Mouse (Mus musculus) midbrain, embryonic 14.5 days (tissue): ENCODE measurements at regions not wholly inside any gene's neighbourhood (a gene's known extent, or its start where the extent isn't known, plus 50 kb on each side); places are given as distances from the start of the nearest gene placed in this dataset.

Source experiments
- ATAC-seq: fragments of 200-750 bp; cut with Nextera tagmentation; 2 replicates; pipeline ENCODE4 v1.8.0; 2017; ENCODE audit warnings: moderate number of reproducible peaks, moderate library complexity; ENCODE audit not compliant: low FRiP score, low TSS enrichment
- DNase-seq: peaks from one replicate; pipeline ENCODE4 v3.0.0-alpha.2; 2015
- H3K27ac ChIP-seq: fragments of 300-500 bp; sonication (generic); replicated peaks from 2 replicates; pipeline ENCODE4 v1.5.1; 2014; ENCODE audit warnings: mild to moderate bottlenecking, low read depth, low read length, moderate library complexity
- H3K27me3 ChIP-seq: fragments of 300-500 bp; sonication (generic); 2 replicates; pipeline ENCODE4 v1.6.1; 2014; ENCODE audit warnings: low read length, control low read depth, mixed read lengths; ENCODE audit not compliant: control insufficient read depth, insufficient read depth
- H3K36me3 ChIP-seq: fragments of 300-500 bp; sonication (generic); 2 replicates; pipeline ENCODE4 v1.6.1; 2014; ENCODE audit warnings: low read length, control low read depth; ENCODE audit not compliant: control insufficient read depth, insufficient read depth
- H3K4me1 ChIP-seq: fragments of 300-500 bp; sonication (generic); 2 replicates; pipeline ENCODE4 v1.6.1; 2014; ENCODE audit warnings: mild to moderate bottlenecking, antibody characterized with exemption, low read length, control low read depth; ENCODE audit not compliant: control insufficient read depth, insufficient read depth
- H3K4me2 ChIP-seq: fragments of 300-500 bp; sonication (generic); 2 replicates; pipeline ENCODE4 v1.6.1; 2014; ENCODE audit warnings: mild to moderate bottlenecking, low read length, moderate library complexity
- H3K4me3 ChIP-seq: fragments of 300-500 bp; sonication (generic); replicated peaks from 2 replicates; pipeline ENCODE4 v1.5.1; 2014; ENCODE audit warnings: low read depth, low read length
- H3K9ac ChIP-seq: fragments of 300-500 bp; sonication (generic); replicated peaks from 2 replicates; pipeline ENCODE4 v1.6.1; 2014; ENCODE audit warnings: mild to moderate bottlenecking, low read length, moderate library complexity
- H3K9me3 ChIP-seq: fragments of 300-500 bp; sonication (generic); 2 replicates; pipeline ENCODE4 v1.6.1; 2016; ENCODE audit warnings: low read length, control low read depth, mixed read lengths; ENCODE audit not compliant: control insufficient read depth
- WGBS: fragments of 180-500 bp; shearing (Covaris S2); extraction: QIAGEN DNeasy Blood & Tissue Kit; methylation state at CpG from one replicate; pipeline ENCODE4 v1.1.7; 2014; 5-methylcytosine and 5-hydroxymethylcytosine counted together

GRCm38 (mm10) chr2:116772569-116772968 lies 105.9 kb upstream of the Tmco5 start:
- Histone ChIP-seq H3K4me1 (no peaks in the 10 kb centered on the region), H3K36me3 (no peaks in the 10 kb centered on the region), H3K9ac (no peak overlapping the region), H3K27me3 (no peaks in the 10 kb centered on the region), H3K9me3 (no peaks in the 10 kb centered on the region), H3K4me2 (no peak overlapping the region), H3K4me3 (no peak overlapping the region), H3K27ac (no peak overlapping the region)
- 85% methylated on average over 6 of the region's 6 CpGs for WGBS
- DNase-seq (no peak), ATAC-seq (no peak)

DNA sequence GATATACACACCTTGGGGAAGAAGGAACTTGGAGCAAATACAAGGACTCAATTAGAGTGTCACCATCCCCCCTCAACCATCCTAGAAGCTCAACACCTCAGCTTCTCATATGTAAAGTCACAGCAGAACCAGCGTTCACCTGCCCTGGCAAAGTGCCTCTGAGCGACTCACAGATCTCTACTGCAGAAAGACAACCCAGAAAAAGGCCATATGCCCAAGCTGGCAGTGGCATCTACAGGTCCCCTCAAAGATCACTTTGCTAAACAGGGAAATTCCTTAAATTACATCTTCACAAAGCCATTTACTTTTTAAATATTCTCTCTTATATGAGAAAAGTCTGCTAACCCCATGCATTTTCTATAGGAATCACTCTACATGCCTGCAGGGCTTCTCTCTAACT lies 78.3 kb upstream of the Tmco5 start:
- Histone ChIP-seq H3K4me3 (no peak overlapping the region), H3K9ac (no peak overlapping the region), H3K27me3 (no peaks in the 10 kb centered on the region), H3K9me3 (no peaks in the 10 kb centered on the region), H3K36me3 (no peaks in the 10 kb centered on the region), H3K27ac (no peak overlapping the region), H3K4me2 (no peak overlapping the region), H3K4me1 (no peaks in the 10 kb centered on the region)
- 89% methylated on average over 2 of the region's 2 CpGs for WGBS
- no peak for ATAC-seq
- DNase-seq, result no peak

DNA sequence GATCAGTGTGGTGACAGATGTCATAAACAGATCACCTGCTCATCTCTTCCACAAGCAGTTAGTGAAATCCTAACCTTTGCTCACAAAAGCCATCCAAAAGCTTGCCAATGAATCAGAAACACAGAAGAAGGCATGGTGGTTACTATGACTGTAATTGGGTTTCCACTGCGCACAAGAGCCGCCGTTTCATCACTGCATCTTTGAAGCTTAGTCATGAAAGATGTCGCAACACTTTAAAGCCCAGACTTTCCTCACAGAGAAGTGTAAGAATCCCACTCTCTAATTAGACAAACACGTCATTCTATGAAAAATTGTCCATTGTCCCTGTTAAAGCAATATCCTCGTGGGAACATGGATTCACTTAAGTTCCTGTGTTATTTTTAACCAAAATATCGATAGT lies 76.9 kb upstream of the Tmco5 start:
- WGBS, result 85% methylated on average over 7 of the region's 7 CpGs
- DNase-seq, result no peak
- no peak for ATAC-seq
- no peaks in the 10 kb centered on the region for H3K27me3 ChIP-seq
- H3K27ac ChIP-seq, result no peak overlapping the region
- H3K9ac ChIP-seq, result no peak overlapping the region
- no peaks in the 10 kb centered on the region for H3K4me1 ChIP-seq
- H3K4me3 ChIP-seq, result no peak overlapping the region
- no peaks in the 10 kb centered on the region for H3K9me3 ChIP-seq
- H3K4me2 ChIP-seq, result no peak overlapping the region
- H3K36me3 ChIP-seq, result no peaks in the 10 kb centered on the region

GRCm38 (mm10) chr2:116807207-116807606 lies 71.3 kb upstream of the Tmco5 start:
- Histone ChIP-seq H3K27me3 (no peaks in the 10 kb centered on the region), H3K4me3 (no peak overlapping the region), H3K4me1 (peaks cover 8% of the 10 kb centered on the region; the same call in 1 of the 2 replicates), H3K27ac (peak overlapping the region; percentile 62; the same call in 1 of the 2 replicates), H3K4me2 (no peak overlapping the region), H3K9ac (no peak overlapping the region), H3K36me3 (no peaks in the 10 kb centered on the region), H3K9me3 (no peaks in the 10 kb centered on the region)
- DNase-seq, result no peak
- peak; percentile 53; the same call in 1 of the 2 replicates for ATAC-seq
- 26% methylated on average over 3 of the region's 3 CpGs for WGBS

GRCm38 (mm10) chr2:116807636-116808035 lies 70.9 kb upstream of the Tmco5 start:
- Histone ChIP-seq H3K9ac (no peak overlapping the region), H3K27me3 (no peaks in the 10 kb centered on the region), H3K9me3 (no peaks in the 10 kb centered on the region), H3K36me3 (no peaks in the 10 kb centered on the region), H3K27ac (peak overlapping the region; percentile 62; the same call in 1 of the 2 replicates), H3K4me1 (peaks cover 8% of the 10 kb centered on the region; the same call in 1 of the 2 replicates), H3K4me2 (no peak overlapping the region), H3K4me3 (no peak overlapping the region)
- DNase-seq, result no peak
- ATAC-seq, result peak; percentile 35; the same call in 1 of the 2 replicates
- 19% methylated on average over 7 of the region's 7 CpGs for WGBS

- H3K9me3 ChIP-seq, result no peaks in the 10 kb centered on the region
- no peak overlapping the region for H3K4me3 ChIP-seq
These were observed 70.4 kb upstream of the Tmco5 start for GRCm38 (mm10) chr2:116808113-116808512.

DNA sequence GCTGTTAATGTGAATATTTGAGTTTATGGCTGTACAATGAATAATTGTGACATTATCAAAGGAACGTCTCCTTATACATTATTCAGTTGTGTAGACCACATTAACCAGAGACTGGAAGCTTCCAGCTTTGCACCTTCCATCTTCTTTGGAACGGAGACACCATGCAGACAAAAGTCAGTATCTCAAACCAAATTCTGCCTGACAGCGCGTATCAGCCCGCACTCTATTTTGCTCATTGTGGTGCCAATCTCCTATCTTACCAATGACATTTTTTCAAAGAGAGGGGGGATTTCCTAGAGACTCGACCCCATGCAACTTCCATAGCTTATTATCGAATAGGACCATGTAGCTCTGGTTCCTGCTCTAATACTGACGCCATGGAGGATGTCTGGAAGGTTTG lies 69.9 kb upstream of the Tmco5 start:
- peak; percentile 63 for DNase-seq
- no peaks in the 10 kb centered on the region for H3K9me3 ChIP-seq
- H3K4me1 ChIP-seq, result peaks cover 13% of the 10 kb centered on the region; the same call in 1 of the 2 replicates
- no peak overlapping the region for H3K9ac ChIP-seq
- 0 out of 2 replicates have a peak overlapping the region, but pooled peaks have one; percentile 9 for H3K4me3 ChIP-seq
- peak; percentile 54; the same call in 1 of the 2 replicates for ATAC-seq
- 25% methylated on average over 8 of the region's 8 CpGs for WGBS
- H3K27me3 ChIP-seq, result no peaks in the 10 kb centered on the region
- H3K27ac ChIP-seq, result 0 out of 2 replicates have a peak overlapping the region, but pooled peaks have one; percentile 17
- H3K36me3 ChIP-seq, result no peaks in the 10 kb centered on the region
- H3K4me2 ChIP-seq, result peak overlapping the region; percentile 34

More at GRCm38 (mm10) chr2:116808113-116808512, 70.4 kb upstream of the Tmco5 start:
- Histone ChIP-seq H3K27ac (no peak overlapping the region), H3K4me2 (peak overlapping the region; percentile 34), H3K4me1 (peaks cover 11% of the 10 kb centered on the region; the same call in 1 of the 2 replicates), H3K36me3 (no peaks in the 10 kb centered on the region), H3K27me3 (no peaks in the 10 kb centered on the region), H3K9ac (no peak overlapping the region)
- DNase-seq (peak; percentile 69), ATAC-seq (peak; percentile 73; the same call in 1 of the 2 replicates)
- WGBS, result 18% methylated on average over 6 of the region's 6 CpGs

GRCm38 (mm10) chr2:116810116-116810515 lies 68.4 kb upstream of the Tmco5 start:
- H3K36me3 ChIP-seq, result no peaks in the 10 kb centered on the region
- H3K9me3 ChIP-seq, result no peaks in the 10 kb centered on the region
- WGBS, result 86% methylated on average over 16 of the region's 16 CpGs
- H3K9ac ChIP-seq, result no peak overlapping the region
- peaks cover 13% of the 10 kb centered on the region; the same call in 1 of the 2 replicates for H3K4me1 ChIP-seq
- H3K4me3 ChIP-seq, result no peak overlapping the region
- DNase-seq, result no peak
- H3K27ac ChIP-seq, result no peak overlapping the region
- peak overlapping the region; percentile 8 for H3K4me2 ChIP-seq
- H3K27me3 ChIP-seq, result no peaks in the 10 kb centered on the region
- ATAC-seq, result no peak

GRCm38 (mm10) chr2:116812869-116813558 lies 65.5 kb upstream of the Tmco5 start:
- ATAC-seq, result no peak

More at GRCm38 (mm10) chr2:116812869-116813558, 65.5 kb upstream of the Tmco5 start:
- Histone ChIP-seq H3K4me2 (peak overlapping the region; percentile 34), H3K27ac (peak overlapping the region; percentile 10; the same call in 1 of the 2 replicates), H3K9ac (no peak overlapping the region), H3K9me3 (no peaks in the 10 kb centered on the region), H3K4me1 (peaks cover 26% of the 10 kb centered on the region), H3K4me3 (no peak overlapping the region), H3K36me3 (no peaks in the 10 kb centered on the region), H3K27me3 (no peaks in the 10 kb centered on the region)
- peak; percentile 71 for DNase-seq
- 16% methylated on average over 13 of the region's 13 CpGs for WGBS
